Mouse (Mus musculus): ENCODE data around the gene Nkapl. TPM values are rescaled to one million over a fixed set of nuclear protein-coding genes. Genes with fewer than 3 reads are reported as not detected.

The Nkapl gene
- total RNA-seq, 4 experiments from 2014 or later: 0.17 to 1.1 (median 0.41) TPM

- DNase-seq (ENCODE audit: low spot score): peak; percentile 10
Measured at GRCm38 (mm10) chr13:21435476-21435875, 32.8 kb downstream of the Nkapl start.

GRCm38 (mm10) chr13:21427631-21428030 is 40.7 kb downstream of the Nkapl start:
- no peak for DNase-seq (ENCODE audit: low spot score)

- no peak for DNase-seq (ENCODE audit: low spot score)
Measured at GRCm38 (mm10) chr13:21423301-21423700, 45.0 kb downstream of the Nkapl start.

- no peak for DNase-seq (ENCODE audit: low spot score)
Measured at GRCm38 (mm10) chr13:21418865-21419264, 49.4 kb downstream of the Nkapl start.

GRCm38 (mm10) chr13:21417298-21418010 is 50.9 kb downstream of the Nkapl start:
- DNase-seq (ENCODE audit: low spot score): no peak

Small RNA genes lying within 50 kb of the gene (microRNA-seq; reads per million reads assigned to microRNA genes)
- gene Mir1896: not detected

Other genes with a start within 250 kb of the Nkapl start
- not detected for gene Gpx5, start 175.8 kb downstream of the Nkapl start, total RNA-seq (2022)
- gene Gpx6, start 156.4 kb downstream of the Nkapl start, total RNA-seq (2022): not detected
- not detected for gene Olfr1367, start 121.6 kb downstream of the Nkapl start, total RNA-seq (2022)
- gene Zscan12, start 105.7 kb downstream of the Nkapl start, total RNA-seq (2022): 1 to 10 TPM; 4.5 to 6.0 (median 5.0) TPM
- gene Zkscan3, start 65.8 kb downstream of the Nkapl start, total RNA-seq (2022): 10 to 100 TPM; 24.4 to 26.7 (median 26.1) TPM
- under 1 TPM; 0.30 to 0.50 (median 0.35) TPM for gene Pgbd1, start 27.5 kb downstream of the Nkapl start, total RNA-seq (2022)
- 10 to 100 TPM; 20.5 to 25.0 (median 21.7) TPM for gene Zscan26, start 14.8 kb downstream of the Nkapl start, total RNA-seq (2022)
- 1 to 10 TPM; 1.0 to 1.5 (median 1.1) TPM for gene Zkscan4, start 10.4 kb upstream of the Nkapl start, total RNA-seq (2022)
- gene Gm10065, start 10.9 kb upstream of the Nkapl start, total RNA-seq (2022): not detected
- 10 to 100 TPM; 24.1 to 26.8 (median 25.8) TPM for gene AK157302, start 26.7 kb upstream of the Nkapl start, total RNA-seq (2022)
- gene Gm11273, start 32.9 kb upstream of the Nkapl start, total RNA-seq (2022): 100 to 1,000 TPM; 207 to 244 (median 213) TPM
- 10 to 100 TPM; 10.5 to 13.0 (median 10.8) TPM for gene Zkscan8, start 62.6 kb upstream of the Nkapl start, total RNA-seq (2022)
- gene Olfr1366, start 74.3 kb upstream of the Nkapl start, total RNA-seq (2022): not detected
- gene Olfr1535, start 91.4 kb upstream of the Nkapl start, total RNA-seq (2022): not detected
- gene Olfr1364, start 113.2 kb upstream of the Nkapl start, total RNA-seq (2022): not detected
- gene Olfr1362, start 145.5 kb upstream of the Nkapl start, total RNA-seq (2022): not detected
- not detected for gene Olfr11, start 174.0 kb upstream of the Nkapl start, total RNA-seq (2022)
- not detected for gene Olfr1361, start 194.9 kb upstream of the Nkapl start, total RNA-seq (2022)
- not detected for gene Olfr1360, start 208.9 kb upstream of the Nkapl start, total RNA-seq (2022)
- not detected for gene Olfr1359, start 229.6 kb upstream of the Nkapl start, total RNA-seq (2022)
- 10 to 100 TPM in 1 of 4 experiments, 1 to 10 TPM in 3; 5.4 to 11.8 (median 8.0) TPM for gene Hist1h2bl, start 247.6 kb upstream of the Nkapl start, total RNA-seq (2022)
- 10 to 100 TPM in 2 of 4 experiments, 1 to 10 TPM in 1, not detected in 1; 1.1 to 17.1 (median 12.1) TPM for gene Hist1h2ai, start 247.9 kb upstream of the Nkapl start, total RNA-seq (2022)
- 10 to 100 TPM in 2 of 4 experiments, 1 to 10 TPM in 2; 5.0 to 19.2 (median 10.1) TPM for gene Hist1h3h, start 249.2 kb upstream of the Nkapl start, total RNA-seq (2022)